Mouse (Mus musculus): Measurements from ENCODE around the gene Gal.

Gene Gal

GRCm38 (mm10) chr19:3414268-3414733 is at the start of gene Gal:
Gal (minus strand) TSS chr19:3414544.
- no peak for DNase-seq (ENCODE audit: low spot score in 2 of 2)

- no peak for DNase-seq (ENCODE audit: low spot score in 2 of 2)
Observed at GRCm38 (mm10) chr19:3459986-3460385, 45.6 kb upstream of the Gal start.

- DNase-seq (ENCODE audit: low spot score in 2 of 2) = no peak
Observed at GRCm38 (mm10) chr19:3458331-3459099, 44.2 kb upstream of the Gal start.

GRCm38 (mm10) chr19:3457700-3458099 is 43.4 kb upstream of the Gal start:
- no peak for DNase-seq (ENCODE audit: low spot score in 2 of 2)

- no peak for DNase-seq (ENCODE audit: low spot score in 2 of 2)
Observed at GRCm38 (mm10) chr19:3451649-3452048, 37.3 kb upstream of the Gal start.

- DNase-seq (ENCODE audit: low spot score in 2 of 2) = peak in 1 of 2 experiments; percentile 54
Observed at GRCm38 (mm10) chr19:3451170-3451569, 36.8 kb upstream of the Gal start.

- no peak for DNase-seq (ENCODE audit: low spot score in 2 of 2)
Observed at GRCm38 (mm10) chr19:3450714-3451113, 36.4 kb upstream of the Gal start.

- no peak for DNase-seq (ENCODE audit: low spot score in 2 of 2)
Observed at GRCm38 (mm10) chr19:3449248-3449647, 34.9 kb upstream of the Gal start.

- DNase-seq (ENCODE audit: low spot score in 2 of 2) = no peak
Observed at GRCm38 (mm10) chr19:3447348-3447747, 33.0 kb upstream of the Gal start.

GRCm38 (mm10) chr19:3441092-3441491 is 26.7 kb upstream of the Gal start:
- no peak for DNase-seq (ENCODE audit: low spot score in 2 of 2)

- no peak for DNase-seq (ENCODE audit: low spot score in 2 of 2)
Observed at GRCm38 (mm10) chr19:3440667-3441066, 26.3 kb upstream of the Gal start.

GRCm38 (mm10) chr19:3437980-3438379 is 23.6 kb upstream of the Gal start:
- DNase-seq (ENCODE audit: low spot score in 2 of 2) = no peak

GRCm38 (mm10) chr19:3436840-3437239 is 22.5 kb upstream of the Gal start:
- DNase-seq (ENCODE audit: low spot score in 2 of 2) = peak in 1 of 2 experiments; percentile 57

GRCm38 (mm10) chr19:3435824-3436223 is 21.5 kb upstream of the Gal start:
- no peak for DNase-seq (ENCODE audit: low spot score in 2 of 2)

- no peak for DNase-seq (ENCODE audit: low spot score in 2 of 2)
Observed at GRCm38 (mm10) chr19:3434641-3435040, 20.3 kb upstream of the Gal start.

- no peak for DNase-seq (ENCODE audit: low spot score in 2 of 2)
Observed at GRCm38 (mm10) chr19:3434124-3434523, 19.8 kb upstream of the Gal start.

GRCm38 (mm10) chr19:3431969-3432368 is 17.6 kb upstream of the Gal start:
- no peak for DNase-seq (ENCODE audit: low spot score in 2 of 2)

- DNase-seq (ENCODE audit: low spot score in 2 of 2) = no peak
Observed at GRCm38 (mm10) chr19:3431066-3431465, 16.7 kb upstream of the Gal start.

- DNase-seq (ENCODE audit: low spot score in 2 of 2) = no peak
Observed at GRCm38 (mm10) chr19:3429156-3429816, 14.9 kb upstream of the Gal start.

- no peak for DNase-seq (ENCODE audit: low spot score in 2 of 2)
Observed at GRCm38 (mm10) chr19:3428057-3428830, 13.9 kb upstream of the Gal start.

- DNase-seq (ENCODE audit: low spot score in 2 of 2) = no peak
Observed at GRCm38 (mm10) chr19:3424214-3424613, 9.9 kb upstream of the Gal start.

GRCm38 (mm10) chr19:3422981-3423380 is 8.6 kb upstream of the Gal start:
- DNase-seq (ENCODE audit: low spot score in 2 of 2) = no peak

Data from spleen, postnatal 14 days (tissue).